Mouse (Mus musculus) heart, postnatal 0 days (tissue): ENCODE results near the gene Gm20498. TPM values are rescaled to one million over a fixed set of nuclear protein-coding genes. Genes with fewer than 3 reads are reported as not detected.

Source experiments
- ATAC-seq: fragments of 200-750 bp; cut with Nextera tagmentation; 2 replicates; pipeline ENCODE4 v1.8.0; 2017; ENCODE audit warnings: low read depth, moderate number of reproducible peaks, moderate library complexity; ENCODE audit not compliant: insufficient read depth
- DNase-seq: peaks from one replicate; pipeline ENCODE4 v3.0.0-alpha.2; 2016; ENCODE audit warnings: low spot score
- H3K27ac ChIP-seq: fragments of 300-500 bp; sonication (generic); 2 replicates; pipeline ENCODE4 v1.5.1; 2014; ENCODE audit warnings: low read depth, mild to moderate bottlenecking
- H3K27me3 ChIP-seq: fragments of 300-500 bp; sonication (generic); 2 replicates; pipeline ENCODE4 v1.6.1; 2014; ENCODE audit warnings: low read length, mixed read lengths; ENCODE audit not compliant: control insufficient read depth, insufficient read depth
- H3K36me3 ChIP-seq: fragments of 300-500 bp; sonication (generic); replicated peaks from 2 replicates; pipeline ENCODE4 v1.6.1; 2014; ENCODE audit warnings: low read length, mixed read lengths; ENCODE audit not compliant: control insufficient read depth, insufficient read depth
- H3K4me1 ChIP-seq: fragments of 300-500 bp; sonication (generic); 2 replicates; pipeline ENCODE4 v1.6.1; 2014; ENCODE audit warnings: antibody characterized with exemption; ENCODE audit not compliant: control insufficient read depth, insufficient read depth
- H3K4me2 ChIP-seq: fragments of 300-500 bp; sonication (generic); 2 replicates; pipeline ENCODE4 v1.6.1; 2014; ENCODE audit warnings: low read depth, mild to moderate bottlenecking, low read length, moderate library complexity
- H3K4me3 ChIP-seq: fragments of 300-500 bp; sonication (generic); 2 replicates; pipeline ENCODE4 v1.5.1; 2014; ENCODE audit warnings: low read depth, low read length
- H3K9ac ChIP-seq: fragments of 300-500 bp; sonication (generic); replicated peaks from 2 replicates; pipeline ENCODE4 v1.6.1; 2014; ENCODE audit warnings: low read depth, low read length, mixed read lengths
- H3K9me3 ChIP-seq: fragments of 300-500 bp; sonication (generic); replicated peaks from 2 replicates; pipeline ENCODE4 v1.6.1; 2016; ENCODE audit warnings: low read length; ENCODE audit not compliant: control insufficient read depth
- CTCF ChIP-seq: IDR thresholded peaks from 2 replicates; pipeline ENCODE4 v1.5.1; 2016; ENCODE audit warnings: antibody characterized with exemption, control low read depth, low read depth
- EP300 ChIP-seq: IDR thresholded peaks from 2 replicates; pipeline ENCODE4 v1.6.1; 2016; ENCODE audit warnings: antibody characterized with exemption, low read depth
- WGBS: fragments of 180-500 bp; shearing (Covaris S2); extraction: QIAGEN DNeasy Blood & Tissue Kit; methylation state at CpG from one replicate; pipeline ENCODE4 v1.1.7; 2014; 5-methylcytosine and 5-hydroxymethylcytosine counted together
- polyA plus RNA-seq: library from polyadenylated mRNA; unstranded; fragments of >200 nt; fragmentation: Nextera tagmentation; extraction: Ambion mirVana; gene quantifications from 2 replicates; pipeline ENCODE4 v1.2.1, GENCODE M21; 2015
- total RNA-seq: library from RNA; depleted of rRNA; stranded (reverse); fragments of >200 nt; gene quantifications from 2 replicates; pipeline ENCODE4 v1.2.3, GENCODE M21; 2014; ENCODE audit warnings: low replicate concordance

Gm20498 gene
- total and polyA plus RNA-seq, 2 experiments from 2014 or later, result 25.4 to 46.5 TPM

- peak overlapping the region; percentile 91 for H3K4me2 ChIP-seq
- H3K27me3 ChIP-seq, result peaks cover 43% of the 10 kb centered on the region
- WGBS, result 2% methylated on average over 54 of the region's 54 CpGs
- peak overlapping the region; percentile 52 for H3K4me3 ChIP-seq
- no peak for DNase-seq
- H3K27ac ChIP-seq, result no peak overlapping the region
- 0 out of 2 replicates have a peak, but pooled peaks have one; percentile 33 for ATAC-seq
- no peaks in the 10 kb centered on the region for H3K36me3 ChIP-seq
- H3K9me3 ChIP-seq, result no peaks in the 10 kb centered on the region
- H3K9ac ChIP-seq, result peak overlapping the region; percentile 46
- H3K4me1 ChIP-seq, result no peaks in the 10 kb centered on the region
- no peak for TF ChIP-seq CTCF
- TF ChIP-seq EP300, result no peak
These were observed 200.5 kb downstream of the Gm20498 start for GRCm38 (mm10) chr12:81331937-81332874.

GRCm38 (mm10) chr12:81331046-81331638 lies 201.6 kb downstream of the Gm20498 start:
- WGBS, result 51% methylated on average over 5 of the region's 5 CpGs
- DNase-seq, result no peak
- TF ChIP-seq EP300 (no peak), CTCF (no peak)
- no peak overlapping the region for H3K4me2 ChIP-seq
- H3K4me1 ChIP-seq, result no peaks in the 10 kb centered on the region
- no peaks in the 10 kb centered on the region for H3K9me3 ChIP-seq
- no peak overlapping the region for H3K4me3 ChIP-seq
- ATAC-seq, result no peak
- H3K27me3 ChIP-seq, result peaks cover 43% of the 10 kb centered on the region
- H3K27ac ChIP-seq, result no peak overlapping the region
- H3K36me3 ChIP-seq, result no peaks in the 10 kb centered on the region
- no peak overlapping the region for H3K9ac ChIP-seq

DNA sequence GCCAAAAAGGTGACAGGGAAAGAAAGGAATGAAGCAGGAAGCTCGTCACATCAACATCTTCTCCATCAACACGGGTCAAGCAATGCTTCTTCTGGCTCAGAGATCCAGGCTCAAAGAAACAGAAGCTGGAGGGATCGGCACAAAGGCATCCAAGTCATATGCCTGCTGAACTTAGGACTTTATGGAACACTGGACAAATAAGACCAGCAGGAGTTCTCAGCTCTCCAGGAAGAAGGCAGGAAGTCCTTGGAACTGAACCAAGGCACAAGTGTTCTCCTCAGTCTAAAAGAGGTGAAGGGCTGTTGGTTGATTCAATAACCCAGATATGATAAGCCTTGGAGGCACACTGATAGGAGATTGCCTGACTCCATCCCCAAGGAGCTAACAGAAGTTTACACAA lies 207.7 kb downstream of the Gm20498 start:
- DNase-seq (no peak), ATAC-seq (no peak)
- Histone ChIP-seq H3K27me3 (no peaks in the 10 kb centered on the region), H3K36me3 (no peaks in the 10 kb centered on the region), H3K9ac (no peak overlapping the region), H3K4me2 (no peak overlapping the region), H3K9me3 (no peaks in the 10 kb centered on the region), H3K4me3 (no peak overlapping the region), H3K4me1 (no peaks in the 10 kb centered on the region), H3K27ac (no peak overlapping the region)
- TF ChIP-seq CTCF (no peak), EP300 (no peak)
- 70% methylated on average over 3 of the region's 3 CpGs for WGBS

DNA sequence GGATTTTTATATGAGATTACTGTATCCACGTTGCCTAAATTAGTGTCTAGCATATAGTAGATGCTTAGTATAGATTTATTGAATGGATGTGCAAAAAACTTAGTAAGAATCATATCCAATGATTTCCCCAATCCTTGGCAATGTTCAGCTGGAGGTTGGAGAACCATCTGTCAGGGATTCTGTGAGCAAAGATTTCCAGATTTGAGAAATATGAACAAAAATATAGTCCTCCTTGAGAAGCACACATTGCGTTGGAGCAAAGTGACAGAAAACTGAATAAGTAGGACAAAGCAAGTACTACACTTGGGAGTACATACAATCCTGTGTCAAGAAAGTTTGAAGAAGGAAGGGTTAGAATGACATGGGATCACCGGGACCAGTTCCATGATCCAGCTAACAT lies 208.6 kb downstream of the Gm20498 start:
- H3K9ac ChIP-seq, result no peak overlapping the region
- WGBS, result 93% methylated on average over 3 of the region's 3 CpGs
- ATAC-seq (no peak), DNase-seq (no peak)
- H3K36me3 ChIP-seq, result no peaks in the 10 kb centered on the region
- no peak overlapping the region for H3K4me2 ChIP-seq
- no peaks in the 10 kb centered on the region for H3K27me3 ChIP-seq
- no peak for TF ChIP-seq EP300
- no peak for TF ChIP-seq CTCF
- H3K4me3 ChIP-seq, result no peak overlapping the region
- H3K27ac ChIP-seq, result no peak overlapping the region
- no peaks in the 10 kb centered on the region for H3K4me1 ChIP-seq
- no peaks in the 10 kb centered on the region for H3K9me3 ChIP-seq

DNA sequence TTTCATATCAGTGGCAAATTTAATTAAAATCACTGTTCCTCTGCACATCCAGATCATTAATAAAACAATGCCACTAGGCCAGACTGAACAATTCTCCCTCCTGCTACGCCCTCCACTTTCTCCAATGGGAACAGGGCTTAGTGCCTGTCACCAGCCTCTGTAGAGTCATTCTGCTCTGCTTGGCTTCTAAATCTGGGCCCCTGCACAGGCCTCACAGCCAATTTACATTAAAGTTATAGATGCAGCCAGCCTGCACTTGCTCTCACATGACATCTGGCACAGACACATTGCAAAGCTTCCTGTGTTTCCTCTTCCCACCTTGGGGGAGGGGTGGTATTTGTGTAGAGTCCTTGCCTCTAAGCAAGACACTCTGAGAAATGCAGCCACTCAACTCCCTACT lies 211.7 kb downstream of the Gm20498 start:
- Histone ChIP-seq H3K36me3 (no peaks in the 10 kb centered on the region), H3K4me1 (no peaks in the 10 kb centered on the region), H3K4me2 (no peak overlapping the region), H3K27me3 (no peaks in the 10 kb centered on the region), H3K9ac (no peak overlapping the region), H3K4me3 (no peak overlapping the region), H3K27ac (no peak overlapping the region), H3K9me3 (no peaks in the 10 kb centered on the region)
- ATAC-seq, result no peak
- TF ChIP-seq CTCF (no peak), EP300 (no peak)
- DNase-seq, result no peak
- WGBS, result 56% methylated on average over 1 of the region's 1 CpGs
